Mouse (Mus musculus) small intestine, adult 2 months (tissue): ENCODE data around the gene Scd4.

Experiments used
- CTCF ChIP-seq: fragments of 200-500 bp; IDR thresholded peaks from 2 replicates; pipeline ENCODE4 v1.5.1; 2012; ENCODE audit warnings: low read depth, mild to moderate bottlenecking, control low read depth, inconsistent platforms, low read length, moderate library complexity, mixed read lengths; ENCODE audit not compliant: insufficient replicate concordance, insufficient read length; ENCODE audit errors: extremely low read depth
- POLR2A ChIP-seq: fragments of 200-500 bp; IDR thresholded peaks from 2 replicates; pipeline ENCODE4 v1.6.1; 2012; ENCODE audit warnings: low read depth, mild to moderate bottlenecking, control low read depth, inconsistent platforms, low read length, moderate library complexity

DNA sequence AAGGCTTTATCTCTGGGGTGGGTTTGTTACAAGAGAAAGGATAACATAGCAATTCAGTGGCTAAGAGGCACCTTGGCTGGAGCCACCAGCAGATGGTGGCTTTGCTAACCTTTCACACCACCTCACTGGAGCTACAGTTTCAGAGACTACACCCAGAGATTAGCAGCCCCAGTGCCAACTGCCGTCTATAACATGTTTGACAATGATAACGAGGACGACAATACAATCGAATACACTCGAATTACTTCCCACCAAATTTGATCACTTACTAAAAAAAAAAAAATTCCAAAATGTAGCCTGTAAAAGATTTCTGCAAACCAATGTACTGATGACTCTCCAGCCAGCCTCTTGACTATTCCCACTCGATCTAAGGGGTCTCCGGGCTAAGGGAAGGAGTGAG lies 62.1 kb downstream of the Scd4 start:
- no peak for TF ChIP-seq CTCF
- TF ChIP-seq POLR2A = no peak
